Mouse (Mus musculus) midbrain, postnatal 0 days (tissue): ENCODE measurements around the gene Nrbp1. TPM values are rescaled to one million over a fixed set of nuclear protein-coding genes. Genes with fewer than 3 reads are reported as not detected.

ENCODE experiments used
- ATAC-seq: fragments of 200-750 bp; cut with Nextera tagmentation; 2 replicates; pipeline ENCODE4 v1.8.0; 2017; ENCODE audit warnings: moderate number of reproducible peaks, mild to moderate bottlenecking, moderate TSS enrichment, moderate library complexity; ENCODE audit not compliant: low FRiP score
- DNase-seq: peaks from one replicate; pipeline ENCODE4 v3.0.0-alpha.2; 2015; ENCODE audit warnings: low spot score
- H3K27ac ChIP-seq: fragments of 300-500 bp; sonication (generic); 2 replicates; pipeline ENCODE4 v1.5.1; 2014; ENCODE audit warnings: low read depth, mild to moderate bottlenecking, low read length, mixed read lengths
- H3K27me3 ChIP-seq: fragments of 300-500 bp; sonication (generic); 2 replicates; pipeline ENCODE4 v1.6.1; 2014; ENCODE audit warnings: low read length, control low read depth, mixed read lengths; ENCODE audit not compliant: insufficient read depth
- H3K36me3 ChIP-seq: fragments of 300-500 bp; sonication (generic); 2 replicates; pipeline ENCODE4 v1.6.1; 2014; ENCODE audit warnings: low read length, control low read depth, mixed read lengths; ENCODE audit not compliant: insufficient read depth
- H3K4me1 ChIP-seq: fragments of 300-500 bp; sonication (generic); 2 replicates; pipeline ENCODE4 v1.6.1; 2014; ENCODE audit warnings: mild to moderate bottlenecking, control low read depth, antibody characterized with exemption, low read length, mixed read lengths; ENCODE audit not compliant: insufficient read depth
- H3K4me2 ChIP-seq: fragments of 300-500 bp; sonication (generic); 2 replicates; pipeline ENCODE4 v1.6.1; 2014; ENCODE audit warnings: low read depth, mild to moderate bottlenecking, low read length, mixed read lengths; ENCODE audit not compliant: poor library complexity, severe bottlenecking
- H3K4me3 ChIP-seq: fragments of 300-500 bp; sonication (generic); 2 replicates; pipeline ENCODE4 v1.5.1; 2014; ENCODE audit warnings: low read depth, mild to moderate bottlenecking, low read length, moderate library complexity
- H3K9ac ChIP-seq: fragments of 300-500 bp; sonication (generic); replicated peaks from 2 replicates; pipeline ENCODE4 v1.6.1; 2014; ENCODE audit warnings: mild to moderate bottlenecking, low read length, moderate library complexity, mixed read lengths; ENCODE audit not compliant: poor library complexity, severe bottlenecking
- H3K9me3 ChIP-seq: fragments of 300-500 bp; sonication (generic); 2 replicates; pipeline ENCODE4 v1.6.1; 2016; ENCODE audit warnings: low read length, control low read depth
- CTCF ChIP-seq: IDR thresholded peaks from 2 replicates; pipeline ENCODE4 v1.5.1; 2016; ENCODE audit warnings: antibody characterized with exemption, mild to moderate bottlenecking
- WGBS: fragments of 180-500 bp; shearing (Covaris S2); extraction: QIAGEN DNeasy Blood & Tissue Kit; methylation state at CpG from one replicate; pipeline ENCODE4 v1.1.7; 2014; 5-methylcytosine and 5-hydroxymethylcytosine counted together
- polyA plus RNA-seq: library from polyadenylated mRNA; unstranded; fragments of >200 nt; fragmentation: Nextera tagmentation; extraction: Ambion mirVana; gene quantifications from 2 replicates; pipeline ENCODE4 v1.2.1, GENCODE M21; 2015
- total RNA-seq: library from RNA; depleted of rRNA; stranded (reverse); fragments of >200 nt; gene quantifications from 2 replicates; pipeline ENCODE4 v1.2.3, GENCODE M21; 2014

Gene Nrbp1
- total and polyA plus RNA-seq, 2 experiments from 2014 or later = 120 to 138 TPM

DNA sequence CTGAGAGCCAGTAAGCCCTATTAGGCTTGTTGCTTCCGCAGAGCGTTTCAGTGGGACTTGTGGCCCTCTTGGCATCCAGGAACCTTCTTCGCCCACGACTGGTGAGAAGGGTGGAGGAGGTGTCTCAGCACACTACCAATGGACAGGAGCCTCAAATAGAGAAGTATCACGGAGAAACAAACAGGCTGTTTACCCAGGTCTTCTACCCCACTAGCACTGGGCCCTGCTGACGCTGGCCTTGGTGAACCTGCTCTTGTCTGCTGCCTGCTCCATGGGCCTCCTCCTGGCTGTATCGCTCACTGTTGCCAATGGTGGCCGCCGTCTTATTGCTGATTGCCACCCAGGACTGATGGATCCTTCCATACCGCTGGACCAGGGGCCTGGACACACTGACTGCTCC lies 11.5 kb downstream of the Nrbp1 start:
- peaks cover 59% of the 10 kb centered on the region for H3K36me3 ChIP-seq
- H3K4me2 ChIP-seq = no peak overlapping the region
- peak overlapping the region; percentile 39; the same call in 1 of the 2 replicates for H3K9ac ChIP-seq
- no peak overlapping the region for H3K27ac ChIP-seq
- DNase-seq (no peak), ATAC-seq (no peak; the same call in 1 of the 2 replicates)
- H3K4me3 ChIP-seq = no peak overlapping the region
- TF ChIP-seq CTCF = no peak
- 69% methylated on average over 10 of the region's 10 CpGs for WGBS
- 0 out of 2 replicates have a peak, but pooled peaks cover 4% of the 10 kb centered on the region for H3K4me1 ChIP-seq
- H3K27me3 ChIP-seq = no peaks in the 10 kb centered on the region
- H3K9me3 ChIP-seq = no peaks in the 10 kb centered on the region

GRCm38 (mm10) chr5:31252795-31253545 lies 12.3 kb downstream of the Nrbp1 start:
- Histone ChIP-seq H3K9ac (no peak overlapping the region), H3K27ac (no peak overlapping the region), H3K4me3 (no peak overlapping the region), H3K27me3 (no peaks in the 10 kb centered on the region), H3K36me3 (peaks cover 59% of the 10 kb centered on the region), H3K9me3 (no peaks in the 10 kb centered on the region), H3K4me2 (no peak overlapping the region), H3K4me1 (0 out of 2 replicates have a peak, but pooled peaks cover 4% of the 10 kb centered on the region)
- 85% methylated on average over 16 of the region's 16 CpGs for WGBS
- no peak for ATAC-seq
- DNase-seq = no peak
- no peak for TF ChIP-seq CTCF

- no peaks in the 10 kb centered on the region for H3K9me3 ChIP-seq
- no peak overlapping the region for H3K4me2 ChIP-seq
- TF ChIP-seq CTCF = no peak
- ATAC-seq (no peak), DNase-seq (no peak)
- H3K9ac ChIP-seq = no peak overlapping the region
- no peak overlapping the region for H3K27ac ChIP-seq
- 93% methylated on average over 8 of the region's 8 CpGs for WGBS
- H3K27me3 ChIP-seq = no peaks in the 10 kb centered on the region
- H3K4me3 ChIP-seq = no peak overlapping the region
- peaks cover 54% of the 10 kb centered on the region for H3K36me3 ChIP-seq
- 0 out of 2 replicates have a peak, but pooled peaks cover 4% of the 10 kb centered on the region for H3K4me1 ChIP-seq
These were observed 13.1 kb downstream of the Nrbp1 start for GRCm38 (mm10) chr5:31253806-31254205.

DNA sequence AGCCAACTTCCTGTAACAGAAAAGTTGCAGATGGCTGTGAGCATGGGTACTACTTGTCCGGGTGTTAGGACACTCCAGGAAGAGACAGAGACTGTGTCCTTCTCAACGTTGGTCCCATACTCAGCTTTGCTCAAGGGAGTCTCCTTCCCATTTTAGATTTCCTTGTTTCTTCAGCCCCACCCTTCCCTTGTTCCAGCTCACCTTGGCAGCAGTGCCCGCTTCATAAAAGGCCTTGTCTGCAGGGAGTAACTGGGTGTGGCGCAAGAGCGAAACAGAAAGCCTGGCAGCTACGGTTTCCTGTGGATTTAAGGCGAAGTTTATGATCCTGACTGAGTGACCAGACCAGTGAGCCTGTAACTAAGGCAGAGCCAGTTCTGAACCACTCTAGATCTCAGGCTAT lies 13.8 kb downstream of the Nrbp1 start:
- no peak for ATAC-seq
- DNase-seq = no peak
- no peak overlapping the region for H3K27ac ChIP-seq
- H3K9me3 ChIP-seq = no peaks in the 10 kb centered on the region
- peaks cover 50% of the 10 kb centered on the region for H3K36me3 ChIP-seq
- no peak overlapping the region for H3K4me2 ChIP-seq
- TF ChIP-seq CTCF = no peak
- H3K4me1 ChIP-seq = 0 out of 2 replicates have a peak, but pooled peaks cover 4% of the 10 kb centered on the region
- no peaks in the 10 kb centered on the region for H3K27me3 ChIP-seq
- 85% methylated on average over 7 of the region's 7 CpGs for WGBS
- H3K4me3 ChIP-seq = no peak overlapping the region
- no peak overlapping the region for H3K9ac ChIP-seq

DNA sequence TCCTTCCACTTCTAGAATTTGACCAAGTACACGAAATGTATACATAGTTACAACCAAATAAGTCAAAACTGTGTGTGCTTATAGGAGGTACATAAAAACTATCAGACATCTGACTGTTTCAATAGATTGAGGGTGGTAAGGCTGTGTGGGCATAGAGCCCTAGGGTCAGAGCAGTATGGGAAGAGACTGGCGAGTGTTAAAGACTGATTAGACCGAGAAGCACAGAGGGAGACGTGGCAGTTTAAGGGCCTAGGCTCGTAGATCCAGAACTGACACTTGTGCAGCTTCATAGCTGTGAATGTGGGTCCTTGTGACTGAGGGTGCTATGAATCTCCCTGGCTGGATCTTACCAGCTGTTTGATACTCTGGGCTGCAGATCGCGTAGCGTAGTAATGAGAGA lies 14.2 kb downstream of the Nrbp1 start:
- no peak for TF ChIP-seq CTCF
- peaks cover 46% of the 10 kb centered on the region for H3K36me3 ChIP-seq

GRCm38 (mm10) chr5:31255381-31255780 lies 14.7 kb downstream of the Nrbp1 start:
- H3K36me3 ChIP-seq = peaks cover 44% of the 10 kb centered on the region
- H3K27me3 ChIP-seq = no peaks in the 10 kb centered on the region
- no peak overlapping the region for H3K9ac ChIP-seq
- ATAC-seq (no peak), DNase-seq (no peak)
- H3K27ac ChIP-seq = no peak overlapping the region
- H3K4me3 ChIP-seq = no peak overlapping the region
- no peaks in the 10 kb centered on the region for H3K9me3 ChIP-seq
- H3K4me1 ChIP-seq = 0 out of 2 replicates have a peak, but pooled peaks cover 4% of the 10 kb centered on the region
- TF ChIP-seq CTCF = no peak
- 98% methylated on average over 2 of the region's 2 CpGs for WGBS
- no peak overlapping the region for H3K4me2 ChIP-seq

More for the DNA sequence above, 14.2 kb downstream of the Nrbp1 start:
- Histone ChIP-seq H3K4me2 (no peak overlapping the region), H3K27me3 (no peaks in the 10 kb centered on the region), H3K27ac (no peak overlapping the region), H3K9ac (no peak overlapping the region), H3K9me3 (no peaks in the 10 kb centered on the region), H3K4me3 (no peak overlapping the region), H3K4me1 (0 out of 2 replicates have a peak, but pooled peaks cover 4% of the 10 kb centered on the region)
- DNase-seq = no peak
- 88% methylated on average over 8 of the region's 8 CpGs for WGBS
- ATAC-seq = no peak
